Mouse (Mus musculus) G1E (cell line): ENCODE measurements around the gene Il2rb. TPM values are rescaled to one million over a fixed set of nuclear protein-coding genes. Genes with fewer than 3 reads are reported as not detected.

ENCODE experiments used
- ATAC-seq: 2 replicates; pipeline ENCODE4 v1.8.0; 2016; ENCODE audit warnings: mild to moderate bottlenecking; ENCODE audit not compliant: insufficient number of reproducible peaks, poor library complexity, low FRiP score, severe bottlenecking; ENCODE audit errors: extremely low read depth
- DNase-seq: peaks from one replicate; pipeline ENCODE4 v3.0.0; 2012; ENCODE audit warnings: low spot score
- H3K27me3 ChIP-seq: 2 replicates; pipeline ENCODE4 v1.6.1; 2012; ENCODE audit warnings: mild to moderate bottlenecking, low read length, inconsistent platforms; ENCODE audit not compliant: insufficient read depth
- H3K36me3 ChIP-seq: replicated peaks from 2 replicates; pipeline ENCODE3; 2012; ENCODE audit warnings: mild to moderate bottlenecking, inconsistent platforms
- H3K4me1 ChIP-seq: 2 replicates; pipeline ENCODE4 v1.6.1; 2012; ENCODE audit warnings: low read depth, low read length, inconsistent platforms, mixed read lengths; ENCODE audit not compliant: insufficient read depth
- H3K4me3 ChIP-seq: 2 replicates; pipeline ENCODE4 v1.5.1; 2012; ENCODE audit warnings: low read depth, mild to moderate bottlenecking, inconsistent platforms, low read length, moderate library complexity, mixed read lengths
- H3K9me3 ChIP-seq: replicated peaks from 2 replicates; pipeline ENCODE4 v1.6.1; 2012; ENCODE audit warnings: inconsistent platforms
- CTCF ChIP-seq: IDR thresholded peaks from 2 replicates; pipeline ENCODE4 v1.5.1; 2012; ENCODE audit warnings: low read depth, low read length, inconsistent platforms, mixed read lengths
- GATA1 ChIP-seq: IDR thresholded peaks from 2 replicates; pipeline ENCODE4 v1.6.1; 2012; ENCODE audit warnings: borderline replicate concordance, low read length, inconsistent platforms, mixed read lengths
- GATA2 ChIP-seq: IDR thresholded peaks from 2 replicates; pipeline ENCODE4 v1.6.1; 2012; ENCODE audit warnings: low read depth, low read length, inconsistent platforms, borderline replicate concordance
- POLR2AphosphoS5 ChIP-seq: IDR thresholded peaks from 2 replicates; pipeline ENCODE4 v1.6.1; 2012; ENCODE audit warnings: low read depth, low read length, inconsistent platforms; ENCODE audit not compliant: insufficient replicate concordance
- TAL1 ChIP-seq: conservative IDR thresholded peaks from 2 replicates; pipeline ENCODE4 v1.6.1; 2012; ENCODE audit warnings: low read depth, low read length, inconsistent platforms, mixed read lengths
- polyA plus RNA-seq: library from polyadenylated mRNA; stranded (reverse); fragments of >175 nt; gene quantifications from 2 replicates; pipeline ENCODE4 v1.2.3, GENCODE M21; 2012
- total RNA-seq, 2 experiments: library from RNA; stranded (forward) in 1 of 2; stranded (reverse) in 1 of 2; fragments of 200-1000 nt in 1 of 2; fragments of >200 nt in 1 of 2; fragmentation: Nextera tagmentation in 1 of 2; gene quantifications; 2 replicates each; pipeline ENCODE4 v1.2.3; 2014 to 2017

The Il2rb gene
- total and polyA plus RNA-seq, 3 experiments: 0.05 TPM; not detected in 2

- TF ChIP-seq CTCF (no peak), POLR2AphosphoS5 (no peak), GATA1 (no peak), GATA2 (no peak), TAL1 (no peak)
- no peak within 1 kb of the TSS; the same call in 1 of the 2 replicates for H3K4me3 ChIP-seq
- no peak for DNase-seq
- no peaks in the 10 kb centered on the region for H3K36me3 ChIP-seq
- H3K4me1 ChIP-seq: peaks cover 7% of the 10 kb centered on the region
- H3K27me3 ChIP-seq: peaks cover 61% of the 10 kb centered on the region
- ATAC-seq: no peak
- no peaks in the 10 kb centered on the region for H3K9me3 ChIP-seq
These were observed 35.8 kb upstream of the Il2rb start, which contains the start of gene C1qtnf6 for GRCm38 (mm10) chr15:78530671-78531450. C1qtnf6 (minus strand) TSS chr15:78531416.

- H3K36me3 ChIP-seq: no peaks in the 10 kb centered on the region
- no peaks in the 10 kb centered on the region for H3K9me3 ChIP-seq
- peaks cover 7% of the 10 kb centered on the region for H3K4me1 ChIP-seq
- no peak overlapping the region for H3K4me3 ChIP-seq
- TF ChIP-seq CTCF: no peak
- TF ChIP-seq TAL1: no peak
- no peak for TF ChIP-seq GATA2
- TF ChIP-seq POLR2AphosphoS5: no peak
- TF ChIP-seq GATA1: no peak
- H3K27me3 ChIP-seq: peaks cover 59% of the 10 kb centered on the region
- ATAC-seq (no peak), DNase-seq (no peak)
These were observed 35.1 kb upstream of the Il2rb start for GRCm38 (mm10) chr15:78530141-78530540.

GRCm38 (mm10) chr15:78529428-78529990 lies 34.4 kb upstream of the Il2rb start:
- Histone ChIP-seq H3K9me3 (no peaks in the 10 kb centered on the region), H3K27me3 (peaks cover 61% of the 10 kb centered on the region), H3K4me1 (peaks cover 7% of the 10 kb centered on the region), H3K36me3 (no peaks in the 10 kb centered on the region), H3K4me3 (no peak overlapping the region)
- DNase-seq (no peak), ATAC-seq (no peak)
- TF ChIP-seq GATA2 (no peak), CTCF (no peak), POLR2AphosphoS5 (no peak), GATA1 (no peak), TAL1 (no peak)

- H3K4me1 ChIP-seq: peaks cover 7% of the 10 kb centered on the region
These were observed 33.8 kb upstream of the Il2rb start for GRCm38 (mm10) chr15:78528726-78529411.

GRCm38 (mm10) chr15:78527973-78528372 lies 32.9 kb upstream of the Il2rb start:
- Histone ChIP-seq H3K4me1 (peaks cover 7% of the 10 kb centered on the region), H3K4me3 (no peak overlapping the region), H3K36me3 (no peaks in the 10 kb centered on the region), H3K27me3 (peaks cover 62% of the 10 kb centered on the region), H3K9me3 (no peaks in the 10 kb centered on the region)
- TF ChIP-seq POLR2AphosphoS5: no peak
- ATAC-seq (no peak), DNase-seq (no peak)

More at GRCm38 (mm10) chr15:78528726-78529411, 33.8 kb upstream of the Il2rb start:
- no peaks in the 10 kb centered on the region for H3K9me3 ChIP-seq
- peaks cover 57% of the 10 kb centered on the region for H3K27me3 ChIP-seq
- ATAC-seq (no peak), DNase-seq (no peak)
- no peaks in the 10 kb centered on the region for H3K36me3 ChIP-seq
- no peak overlapping the region for H3K4me3 ChIP-seq
- no peak for TF ChIP-seq POLR2AphosphoS5
- no peak for TF ChIP-seq TAL1
- no peak for TF ChIP-seq CTCF
- TF ChIP-seq GATA2: no peak
- TF ChIP-seq GATA1: no peak

- Histone ChIP-seq H3K4me1 (peaks cover 6% of the 10 kb centered on the region), H3K27me3 (peaks cover 64% of the 10 kb centered on the region), H3K9me3 (no peaks in the 10 kb centered on the region), H3K4me3 (no peak overlapping the region), H3K36me3 (no peaks in the 10 kb centered on the region)
- ATAC-seq: no peak
- TF ChIP-seq CTCF (no peak), GATA1 (no peak), POLR2AphosphoS5 (no peak), GATA2 (no peak)
- no peak for DNase-seq
These were observed 29.1 kb upstream of the Il2rb start for GRCm38 (mm10) chr15:78524163-78524562.
